Mouse (Mus musculus) liver, embryonic 14.5 days (tissue): ENCODE measurements around the gene Sdcbp2.

Experiments used
- CTCF ChIP-seq: IDR thresholded peaks from 2 replicates; pipeline ENCODE4 v1.5.1; 2016; ENCODE audit warnings: antibody characterized with exemption, low read depth, control low read depth
- EP300 ChIP-seq: IDR thresholded peaks from 2 replicates; pipeline ENCODE4 v1.6.1; 2016; ENCODE audit warnings: antibody characterized with exemption, low read depth

DNA sequence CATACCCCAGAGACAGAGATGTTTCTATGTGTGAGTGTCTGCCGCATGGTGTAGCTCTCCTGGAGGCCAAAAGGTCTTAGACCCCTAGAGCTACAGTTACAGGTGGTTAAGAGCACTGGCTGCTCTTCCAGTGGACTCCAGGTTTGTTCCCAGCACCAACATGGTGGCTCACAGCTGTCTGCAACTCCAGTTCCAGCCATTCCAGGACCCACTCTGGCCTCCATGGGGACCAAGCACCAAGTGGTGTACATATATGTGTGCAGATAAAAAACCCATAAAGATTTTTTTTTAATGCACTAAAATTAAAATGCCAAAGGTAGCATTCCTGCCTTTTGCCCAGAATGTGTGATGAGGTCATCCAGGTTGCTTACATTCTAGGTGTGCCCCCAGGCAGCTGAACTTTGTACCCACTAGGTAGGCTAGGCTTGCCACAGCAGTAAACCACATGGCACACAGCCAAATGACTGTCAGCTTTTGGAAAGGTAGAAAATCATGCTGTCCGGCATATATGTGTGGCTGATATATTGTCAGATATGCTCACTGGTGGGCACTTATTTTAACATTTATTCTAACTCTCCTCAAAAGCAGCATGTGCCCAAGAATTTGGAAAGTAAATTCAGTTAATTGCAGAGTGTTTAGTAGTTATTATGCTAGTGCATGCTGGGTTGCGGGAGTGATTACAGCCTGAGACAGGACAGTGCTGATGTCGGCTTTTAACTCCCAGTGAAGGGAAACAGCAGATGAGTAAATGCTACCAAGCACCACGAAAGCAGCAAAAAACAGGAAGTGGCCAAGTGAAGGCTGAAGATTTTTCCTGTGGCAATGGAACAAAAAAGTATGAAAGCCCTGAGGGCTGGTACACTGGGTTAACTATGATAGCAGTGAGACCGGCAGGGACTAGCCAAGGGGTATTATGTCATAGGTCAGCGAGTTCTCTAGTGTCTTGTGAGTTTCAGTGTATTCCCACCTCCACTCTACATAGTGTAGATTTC lies 9.2 kb upstream of the Sdcbp2 start:
- TF ChIP-seq CTCF = no peak
- TF ChIP-seq EP300 = no peak
